11 mouse cellular contexts compared by ENCODE assay signal in genomic region chr1:60851041-60851781, GRCm38 (mm10). TPM values are rescaled to one million over a fixed set of nuclear protein-coding genes. Genes with fewer than 3 reads are reported as not detected.
DNase-seq lines count a peak whose midpoint lies in the region; ATAC-seq and TF ChIP-seq lines count a peak whose summit lies in the region.
"Had no signal": no experiment of that assay in that cellular context is flagged by ENCODE, and none has a peak within 500 bp of the region (broad histone marks: within the 10 kb centered on the region; RNA-seq: fewer than 3 reads in every experiment).

No protein-coding gene starts in this region.

- no peak for TF ChIP-seq CTCF in ES-Bruce4 (IDR thresholded peaks at IDR 0.05; ENCODE audit: low read depth, low read length)

- no peaks in the 10 kb centered on the region for H3K36me3 ChIP-seq in ES-Bruce4 (ENCODE audit: control insufficient read depth, insufficient read depth, low read length, poor library complexity, severe bottlenecking)
- H3K36me3 ChIP-seq in forebrain, embryonic 14.5 days (ENCODE audit: control insufficient read depth, insufficient read depth, low read length), result no peaks in the 10 kb centered on the region
- no peaks in the 10 kb centered on the region for H3K36me3 ChIP-seq in midbrain, embryonic 11.5 days (ENCODE audit: control insufficient read depth, insufficient read depth, low read length)
- no peaks in the 10 kb centered on the region for H3K36me3 ChIP-seq in intestine, embryonic 16.5 days (ENCODE audit: control insufficient read depth, insufficient read depth, low read length)

- peaks cover 11% of the 10 kb centered on the region for H3K4me1 ChIP-seq in ES-Bruce4 (ENCODE audit: control insufficient read depth, insufficient read depth, low read length)
- H3K4me1 ChIP-seq in forebrain, embryonic 14.5 days (ENCODE audit: control insufficient read depth, insufficient read depth, low read length), result peaks cover 13% of the 10 kb centered on the region
- peaks cover 15% of the 10 kb centered on the region; the same call in 1 of the 2 replicates for H3K4me1 ChIP-seq in midbrain, embryonic 11.5 days (ENCODE audit: control insufficient read depth, insufficient read depth, low read length)
- H3K4me1 ChIP-seq in intestine, embryonic 16.5 days (ENCODE audit: control insufficient read depth, insufficient read depth, low read length), result no peaks in the 10 kb centered on the region; the same call in 1 of the 2 replicates

- H3K9ac ChIP-seq in ES-Bruce4 (ENCODE audit: low read depth, poor library complexity, severe bottlenecking), result 0 out of 2 replicates have a peak overlapping the region, but pooled peaks have one; percentile 29
- H3K9ac ChIP-seq in forebrain, embryonic 14.5 days (ENCODE audit: low read length), result no peak overlapping the region
- H3K9ac ChIP-seq in midbrain, embryonic 11.5 days (ENCODE audit: low read length), result no peak overlapping the region
- H3K9ac ChIP-seq in intestine, embryonic 16.5 days (ENCODE audit: low read depth, low read length), result no peak overlapping the region

- H3K27ac ChIP-seq in ES-Bruce4 (ENCODE audit: insufficient read depth, low read length), result peak overlapping the region; percentile 98
- peak overlapping the region; percentile 56 for H3K27ac ChIP-seq in forebrain, embryonic 14.5 days (ENCODE audit: low read depth, low read length)
- H3K27ac ChIP-seq in midbrain, embryonic 11.5 days (ENCODE audit: low read depth, low read length), result peak overlapping the region; percentile 46; the same call in 1 of the 2 replicates
- no peak overlapping the region for H3K27ac ChIP-seq in intestine, embryonic 16.5 days (ENCODE audit: low read length)

- H3K9me3 ChIP-seq in ES-Bruce4 (replicated peaks; ENCODE audit: control insufficient read depth, insufficient read depth, low read length, poor library complexity, severe bottlenecking), result no peaks in the 10 kb centered on the region
- H3K9me3 ChIP-seq in forebrain, embryonic 14.5 days (replicated peaks; ENCODE audit: control insufficient read depth, low read length), result no peaks in the 10 kb centered on the region
- no peaks in the 10 kb centered on the region for H3K9me3 ChIP-seq in midbrain, embryonic 11.5 days (ENCODE audit: control insufficient read depth, low read length)
- no peaks in the 10 kb centered on the region for H3K9me3 ChIP-seq in intestine, embryonic 16.5 days (ENCODE audit: control insufficient read depth, low read length)

- TF ChIP-seq POLR2A in ES-Bruce4 (IDR thresholded peaks at IDR 0.05; ENCODE audit: insufficient read depth, low read length), result no peak

- no peak overlapping the region for H3K4me3 ChIP-seq in ES-Bruce4 (ENCODE audit: low read depth, low read length)
- no peak overlapping the region for H3K4me3 ChIP-seq in forebrain, embryonic 14.5 days (ENCODE audit: low read depth, low read length)
- no peak overlapping the region for H3K4me3 ChIP-seq in midbrain, embryonic 11.5 days (ENCODE audit: low read depth, low read length)
- no peak overlapping the region for H3K4me3 ChIP-seq in intestine, embryonic 16.5 days (ENCODE audit: low read length)

- 6% methylated on average over 8 of the region's 8 CpGs for WGBS in forebrain, embryonic 14.5 days
- 22% methylated on average over 8 of the region's 8 CpGs for WGBS in midbrain, embryonic 11.5 days
- 73% methylated on average over 8 of the region's 8 CpGs for WGBS in intestine, embryonic 16.5 days

- H3K27me3 ChIP-seq in ES-Bruce4 (ENCODE audit: control insufficient read depth, insufficient read depth, low read length, poor library complexity, severe bottlenecking), result no peaks in the 10 kb centered on the region
- H3K27me3 ChIP-seq in forebrain, embryonic 14.5 days (replicated peaks; ENCODE audit: control insufficient read depth, insufficient read depth, low read length), result no peaks in the 10 kb centered on the region
- H3K27me3 ChIP-seq in midbrain, embryonic 11.5 days (ENCODE audit: control insufficient read depth, insufficient read depth, low read length), result no peaks in the 10 kb centered on the region
- no peaks in the 10 kb centered on the region for H3K27me3 ChIP-seq in intestine, embryonic 16.5 days (replicated peaks; ENCODE audit: control insufficient read depth, insufficient read depth, low read length)
- H3K27me3 ChIP-seq: Patski had no signal

- peak; percentile 87 for DNase-seq in R1 (ENCODE audit: low read depth, low spot score)
- DNase-seq in forebrain, embryonic 14.5 days (ENCODE audit: low spot score), result peak; percentile 51
- DNase-seq in midbrain, embryonic 11.5 days (ENCODE audit: low spot score, missing footprints), result peak; percentile 92
- DNase-seq in right cerebral cortex, postnatal 14 days, result no peak
- no peak for DNase-seq in layer of hippocampus, adult 9-10 months (ENCODE audit: low spot score)
- DNase-seq in thymus, postnatal 36 days, result no peak

- peak; percentile 69 for ATAC-seq in forebrain, embryonic 14.5 days
- peak; percentile 84 for ATAC-seq in midbrain, embryonic 11.5 days (ENCODE audit: low FRiP score)
- no peak for ATAC-seq in intestine, embryonic 16.5 days
- ATAC-seq: inflammation-experienced regulatory T-cells, adult 6 months; Patski had no signal

- no peak for TF ChIP-seq EP300 in ES-Bruce4 (IDR thresholded peaks at IDR 0.05; ENCODE audit: insufficient read depth, low read depth, low read length)

- H3K4me2 ChIP-seq in forebrain, embryonic 14.5 days (ENCODE audit: low read length), result no peak overlapping the region
- H3K4me2 ChIP-seq in midbrain, embryonic 11.5 days, result no peak overlapping the region
- H3K4me2 ChIP-seq in intestine, embryonic 16.5 days (ENCODE audit: low read depth, low read length), result no peak overlapping the region
- H3K4me2 ChIP-seq: liver, embryonic 11.5 days had no signal

RNA-seq across cellular contexts. Expression of gene Ctla4, which starts 35.6 kb away (rescaled TPM):
- not detected in 2 replicates for polyA plus RNA-seq in ES-Bruce4 (2011; ENCODE audit: insufficient read depth, insufficient read length, low read depth, missing spikeins)
- polyA plus RNA-seq in forebrain, embryonic 14.5 days (2014; fragmentation: Nextera tagmentation; extraction: Ambion mirVana), result not detected in 2 replicates
- not detected in 2 replicates for polyA plus RNA-seq in midbrain, embryonic 11.5 days (2014; fragmentation: Nextera tagmentation; extraction: Ambion mirVana)
- not detected in 2 replicates for polyA plus RNA-seq in intestine, embryonic 16.5 days (2015; fragmentation: Nextera tagmentation; extraction: Ambion mirVana)
- polyA plus RNA-seq: liver, embryonic 11.5 days; Patski had no signal

Comparison
In these comparisons a context has a peak if more than half of its experiments do, and no peak if none do; other contexts are left out.
1. DNase-seq: peak in R1 (single experiment), forebrain, embryonic 14.5 days (single experiment) and midbrain, embryonic 11.5 days (single experiment); none in right cerebral cortex, postnatal 14 days (single experiment), layer of hippocampus, adult 9-10 months (single experiment) and thymus, postnatal 36 days (0 of 2).